Mouse (Mus musculus) heart, embryonic 12.5 days (tissue): ENCODE measurements around the gene Gm6793. TPM values are rescaled to one million over a fixed set of nuclear protein-coding genes. Genes with fewer than 3 reads are reported as not detected.

ENCODE experiments used
- ATAC-seq: fragments of 200-750 bp; cut with Nextera tagmentation; 2 replicates; pipeline ENCODE4 v1.8.0; 2017; ENCODE audit warnings: moderate TSS enrichment, moderate library complexity; ENCODE audit not compliant: insufficient number of reproducible peaks, low FRiP score
- H3K27ac ChIP-seq: fragments of 300-500 bp; sonication (generic); 2 replicates; pipeline ENCODE4 v1.5.1; 2016; ENCODE audit warnings: mild to moderate bottlenecking, moderate library complexity; ENCODE audit not compliant: poor library complexity, severe bottlenecking
- H3K27me3 ChIP-seq: fragments of 300-500 bp; sonication (generic); replicated peaks from 2 replicates; pipeline ENCODE4 v1.6.1; 2016; ENCODE audit warnings: mild to moderate bottlenecking, moderate library complexity
- H3K36me3 ChIP-seq: fragments of 300-500 bp; sonication (generic); 2 replicates; pipeline ENCODE4 v1.6.1; 2016; ENCODE audit warnings: mild to moderate bottlenecking, moderate library complexity
- H3K4me1 ChIP-seq: fragments of 300-500 bp; sonication (generic); replicated peaks from 2 replicates; pipeline ENCODE4 v1.6.1; 2016; ENCODE audit warnings: mild to moderate bottlenecking
- H3K4me2 ChIP-seq: fragments of 300-500 bp; sonication (generic); 2 replicates; pipeline ENCODE4 v1.6.1; 2016; ENCODE audit warnings: mild to moderate bottlenecking, moderate library complexity
- H3K4me3 ChIP-seq: fragments of 300-500 bp; sonication (generic); 2 replicates; pipeline ENCODE4 v1.5.1; 2016; ENCODE audit warnings: mild to moderate bottlenecking
- H3K9ac ChIP-seq: fragments of 300-500 bp; sonication (generic); 2 replicates; pipeline ENCODE4 v1.6.1; 2016; ENCODE audit warnings: mild to moderate bottlenecking, moderate library complexity
- H3K9me3 ChIP-seq: fragments of 300-500 bp; sonication (generic); replicated peaks from 2 replicates; pipeline ENCODE4 v1.6.1; 2016; ENCODE audit warnings: mild to moderate bottlenecking, moderate library complexity
- WGBS: fragments of 180-500 bp; shearing (Covaris S2); methylation state at CpG from one replicate; pipeline ENCODE4 v1.1.7; 2016; 5-methylcytosine and 5-hydroxymethylcytosine counted together
- polyA plus RNA-seq: library from polyadenylated mRNA; unstranded; fragments of >200 nt; fragmentation: Nextera tagmentation; extraction: Ambion mirVana; gene quantifications from 2 replicates; pipeline ENCODE4 v1.2.1, GENCODE M21; 2016

The Gm6793 gene
- polyA plus RNA-seq, 1 experiment from 2014 or later = 0.11 TPM

- no peak overlapping the region for H3K9ac ChIP-seq
- 85% methylated on average over 4 of the region's 4 CpGs for WGBS
- H3K4me3 ChIP-seq = no peak overlapping the region
- H3K27ac ChIP-seq = no peak overlapping the region
- no peaks in the 10 kb centered on the region for H3K9me3 ChIP-seq
- ATAC-seq = no peak
- no peak overlapping the region for H3K4me2 ChIP-seq
- no peaks in the 10 kb centered on the region for H3K27me3 ChIP-seq
- H3K4me1 ChIP-seq = peaks cover 24% of the 10 kb centered on the region
- peaks cover 25% of the 10 kb centered on the region; the same call in 1 of the 2 replicates for H3K36me3 ChIP-seq
These were observed 51.3 kb downstream of the Gm6793 start for GRCm38 (mm10) chr8:111963546-111963945.

Other genes with a start within 250 kb of the Gm6793 start
- 144 and 149 TPM in 2 replicates for gene Cfdp1, start 160.7 kb downstream of the Gm6793 start, polyA plus RNA-seq
- 4.4 and 4.8 TPM in 2 replicates for gene Tmem170, start 138.3 kb downstream of the Gm6793 start, polyA plus RNA-seq
- 0.12 and 0.45 TPM in 2 replicates for gene Chst5, start 104.6 kb downstream of the Gm6793 start, polyA plus RNA-seq
- gene Tmem231, start 81.2 kb downstream of the Gm6793 start, polyA plus RNA-seq = 5.4 and 7.1 TPM in 2 replicates
- 176 and 184 TPM in 2 replicates for gene Gabarapl2, start 74.3 kb downstream of the Gm6793 start, polyA plus RNA-seq
- 6.5 TPM in 2 replicates for gene Adat1, start 22.7 kb downstream of the Gm6793 start, polyA plus RNA-seq
- 146 and 153 TPM in 2 replicates for gene Kars, start 3.7 kb downstream of the Gm6793 start, polyA plus RNA-seq
- gene Terf2ip, start 3.6 kb downstream of the Gm6793 start, polyA plus RNA-seq = 18.8 and 20.7 TPM in 2 replicates